Mouse (Mus musculus) cortical plate, adult 2 months (tissue): ENCODE results near the gene Esr1.

Source experiments
- CTCF ChIP-seq: fragments of 200-500 bp; IDR thresholded peaks from 2 replicates; pipeline ENCODE4 v1.5.1; 2011; ENCODE audit warnings: mild to moderate bottlenecking, control low read depth, low read length; ENCODE audit not compliant: insufficient read depth; ENCODE audit errors: extremely low read depth
- POLR2A ChIP-seq: fragments of 200-500 bp; IDR thresholded peaks from 2 replicates; pipeline ENCODE4 v1.6.1; 2011; ENCODE audit warnings: mild to moderate bottlenecking, low read length, control low read depth; ENCODE audit not compliant: insufficient read depth; ENCODE audit errors: extremely low read depth

DNA sequence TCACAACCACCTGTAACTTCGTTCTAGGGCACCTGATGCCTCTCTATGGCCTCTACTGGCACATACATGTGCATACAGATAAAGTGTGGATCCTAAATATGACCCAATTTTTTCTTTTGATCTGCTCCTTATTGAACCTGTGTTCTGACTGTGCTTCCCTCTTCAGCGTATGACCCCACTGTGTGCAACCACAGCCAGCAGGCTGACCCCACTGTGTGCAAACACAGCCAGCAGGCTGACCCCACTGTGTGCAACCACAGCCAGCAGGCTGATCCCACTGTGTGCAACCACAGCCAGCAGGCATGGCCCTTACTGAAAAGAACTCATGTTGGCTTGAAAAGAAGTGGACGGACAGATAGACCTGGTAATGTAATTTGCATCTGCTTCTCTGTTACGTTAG lies 8.9 kb upstream of the Esr1 start:
- TF ChIP-seq CTCF (no peak), POLR2A (no peak)
